Mouse (Mus musculus) limb, embryonic 11.5 days (tissue): ENCODE results near the gene Dpf3. TPM values are rescaled to one million over a fixed set of nuclear protein-coding genes. Genes with fewer than 3 reads are reported as not detected.

Source experiments
- ATAC-seq: fragments of 200-750 bp; cut with Nextera tagmentation; 2 replicates; pipeline ENCODE4 v1.8.0; 2017; ENCODE audit warnings: low read depth; ENCODE audit not compliant: insufficient number of reproducible peaks, low FRiP score, low TSS enrichment
- DNase-seq: peaks from one replicate; pipeline ENCODE4 v3.0.0-alpha.2; 2015; ENCODE audit warnings: low spot score
- H3K27ac ChIP-seq: fragments of 300-500 bp; sonication (generic); replicated peaks from 2 replicates; pipeline ENCODE4 v1.5.1; 2014; ENCODE audit warnings: low read depth, mild to moderate bottlenecking, low read length
- H3K27me3 ChIP-seq: fragments of 300-500 bp; sonication (generic); 2 replicates; pipeline ENCODE4 v1.6.1; 2014; ENCODE audit warnings: mild to moderate bottlenecking, low read length, mixed read lengths; ENCODE audit not compliant: control insufficient read depth, insufficient read depth
- H3K36me3 ChIP-seq: fragments of 300-500 bp; sonication (generic); 2 replicates; pipeline ENCODE4 v1.6.1; 2014; ENCODE audit warnings: mild to moderate bottlenecking, low read length, moderate library complexity, mixed read lengths; ENCODE audit not compliant: control insufficient read depth, insufficient read depth
- H3K4me1 ChIP-seq: fragments of 300-500 bp; sonication (generic); 2 replicates; pipeline ENCODE4 v1.6.1; 2014; ENCODE audit warnings: low read length, mixed read lengths; ENCODE audit not compliant: control insufficient read depth, insufficient read depth
- H3K4me2 ChIP-seq: fragments of 300-500 bp; sonication (generic); 2 replicates; pipeline ENCODE4 v1.6.1; 2014; ENCODE audit warnings: low read depth, mild to moderate bottlenecking, moderate library complexity; ENCODE audit not compliant: severe bottlenecking
- H3K4me3 ChIP-seq: fragments of 300-500 bp; sonication (generic); 2 replicates; pipeline ENCODE4 v1.5.1; 2014; ENCODE audit warnings: low read depth, low read length
- H3K9ac ChIP-seq: fragments of 300-500 bp; sonication (generic); 2 replicates; pipeline ENCODE4 v1.6.1; 2014; ENCODE audit warnings: mild to moderate bottlenecking, low read length
- H3K9me3 ChIP-seq: fragments of 300-500 bp; sonication (generic); 2 replicates; pipeline ENCODE4 v1.6.1; 2016; ENCODE audit warnings: low read length; ENCODE audit not compliant: control insufficient read depth
- WGBS: fragments of 180-500 bp; shearing (Covaris S2); extraction: QIAGEN DNeasy Blood & Tissue Kit; methylation state at CpG from one replicate; pipeline ENCODE4 v1.1.7; 2014; 5-methylcytosine and 5-hydroxymethylcytosine counted together
- polyA plus RNA-seq: library from polyadenylated mRNA; unstranded; fragments of >200 nt; fragmentation: Nextera tagmentation; extraction: Ambion mirVana; gene quantifications from 2 replicates; pipeline ENCODE4 v1.2.1, GENCODE M21; 2014

Dpf3 gene
- polyA plus RNA-seq, 1 experiment from 2014 or later = 3.6 TPM

DNA sequence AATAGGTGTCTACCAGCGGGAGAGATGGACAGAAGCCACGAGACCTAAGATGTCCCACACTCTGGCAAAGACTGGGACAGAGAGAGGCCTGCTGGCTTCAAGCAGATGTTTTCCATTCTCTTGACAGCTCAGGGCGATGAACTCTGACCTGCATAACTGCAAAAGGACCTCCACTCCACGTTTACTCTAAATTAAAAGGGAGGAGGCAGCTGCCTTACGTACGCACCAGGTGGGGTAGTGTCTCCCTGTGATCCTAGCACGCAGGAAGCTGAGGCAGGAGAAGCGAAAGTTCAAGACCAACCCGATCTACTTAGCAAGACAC is 8.4 kb upstream of the Dpf3 start:
- H3K36me3 ChIP-seq = no peaks in the 10 kb centered on the region; the same call in 1 of the 2 replicates
- no peak overlapping the region for H3K4me3 ChIP-seq
- no peak overlapping the region for H3K9ac ChIP-seq
- ATAC-seq = no peak
- no peak for DNase-seq
- H3K27me3 ChIP-seq = no peaks in the 10 kb centered on the region
- H3K4me1 ChIP-seq = peaks cover 5% of the 10 kb centered on the region
- no peak overlapping the region for H3K4me2 ChIP-seq
- H3K27ac ChIP-seq = no peak overlapping the region
- 32% methylated on average over 9 of the region's 9 CpGs for WGBS
- H3K9me3 ChIP-seq = no peaks in the 10 kb centered on the region

- no peak overlapping the region for H3K27ac ChIP-seq
- H3K4me3 ChIP-seq = no peak overlapping the region
- H3K4me2 ChIP-seq = no peak overlapping the region
- H3K36me3 ChIP-seq = no peaks in the 10 kb centered on the region; the same call in 1 of the 2 replicates
- ATAC-seq = no peak
- no peaks in the 10 kb centered on the region for H3K27me3 ChIP-seq
- WGBS = 69% methylated on average over 4 of the region's 4 CpGs
- DNase-seq = no peak
- no peak overlapping the region for H3K9ac ChIP-seq
- H3K4me1 ChIP-seq = peaks cover 4% of the 10 kb centered on the region
- H3K9me3 ChIP-seq = no peaks in the 10 kb centered on the region
Observed at GRCm38 (mm10) chr12:83495248-83495960, 7.9 kb upstream of the Dpf3 start.

GRCm38 (mm10) chr12:83494196-83494595 is 6.7 kb upstream of the Dpf3 start:
- no peak overlapping the region for H3K4me2 ChIP-seq
- DNase-seq (no peak), ATAC-seq (no peak)
- no peaks in the 10 kb centered on the region; the same call in 1 of the 2 replicates for H3K36me3 ChIP-seq
- WGBS = 94% methylated on average over 9 of the region's 9 CpGs
- H3K27me3 ChIP-seq = no peaks in the 10 kb centered on the region
- no peak overlapping the region for H3K27ac ChIP-seq
- no peak overlapping the region for H3K4me3 ChIP-seq
- H3K9ac ChIP-seq = no peak overlapping the region
- H3K4me1 ChIP-seq = no peaks in the 10 kb centered on the region
- H3K9me3 ChIP-seq = no peaks in the 10 kb centered on the region

GRCm38 (mm10) chr12:83492808-83493207 is 5.3 kb upstream of the Dpf3 start:
- H3K4me3 ChIP-seq = no peak overlapping the region
- H3K9me3 ChIP-seq = no peaks in the 10 kb centered on the region
- no peak overlapping the region for H3K27ac ChIP-seq
- H3K9ac ChIP-seq = no peak overlapping the region
- DNase-seq (no peak), ATAC-seq (no peak)
- 84% methylated on average over 3 of the region's 3 CpGs for WGBS
- no peaks in the 10 kb centered on the region for H3K27me3 ChIP-seq
- H3K4me2 ChIP-seq = no peak overlapping the region
- H3K4me1 ChIP-seq = peaks cover 6% of the 10 kb centered on the region; the same call in 1 of the 2 replicates
- no peaks in the 10 kb centered on the region; the same call in 1 of the 2 replicates for H3K36me3 ChIP-seq

DNA sequence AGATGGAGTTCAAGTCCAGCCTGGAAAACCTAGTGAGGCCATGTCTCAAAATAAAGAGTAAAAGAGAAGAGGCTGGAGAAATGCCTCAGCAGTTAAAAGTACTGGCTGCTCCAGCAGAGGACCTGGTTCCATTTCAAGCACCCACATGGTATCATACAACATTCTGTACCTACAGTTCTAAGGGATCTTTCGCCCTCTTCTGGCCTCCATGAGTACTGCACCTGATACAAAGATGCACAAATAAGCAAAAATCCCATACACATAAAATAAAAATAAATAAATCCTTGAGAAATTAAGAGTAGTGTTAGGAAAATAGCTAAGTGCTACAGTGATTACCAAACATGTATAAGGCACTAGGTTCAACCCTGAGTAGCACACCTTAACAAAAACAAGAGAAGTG is 4.1 kb upstream of the Dpf3 start:
- peaks cover 6% of the 10 kb centered on the region; the same call in 1 of the 2 replicates for H3K4me1 ChIP-seq
- DNase-seq (no peak), ATAC-seq (no peak)
- H3K27ac ChIP-seq = no peak overlapping the region
- 0 out of 2 replicates have a peak, but pooled peaks cover under 1% of the 10 kb centered on the region for H3K27me3 ChIP-seq
- H3K4me2 ChIP-seq = no peak overlapping the region
- 64% methylated on average over 1 of the region's 1 CpGs for WGBS
- H3K36me3 ChIP-seq = no peaks in the 10 kb centered on the region; the same call in 1 of the 2 replicates
- H3K9me3 ChIP-seq = no peaks in the 10 kb centered on the region
- H3K9ac ChIP-seq = no peak overlapping the region
- no peak overlapping the region for H3K4me3 ChIP-seq

- Histone ChIP-seq H3K27me3 (peaks cover 13% of the 10 kb centered on the region; the same call in 1 of the 2 replicates), H3K36me3 (no peaks in the 10 kb centered on the region; the same call in 1 of the 2 replicates), H3K4me3 (no peak overlapping the region), H3K27ac (no peak overlapping the region), H3K9ac (no peak overlapping the region), H3K9me3 (no peaks in the 10 kb centered on the region), H3K4me2 (no peak overlapping the region), H3K4me1 (peaks cover 14% of the 10 kb centered on the region)
- DNase-seq (no peak), ATAC-seq (no peak)
- WGBS = 37% methylated on average over 2 of the region's 2 CpGs
Observed at GRCm38 (mm10) chr12:83489748-83490147, 2.2 kb upstream of the Dpf3 start.

- Histone ChIP-seq H3K36me3 (no peaks in the 10 kb centered on the region; the same call in 1 of the 2 replicates), H3K4me3 (peak overlapping the region; percentile 68), H3K4me2 (peak overlapping the region; percentile 99), H3K27ac (no peak overlapping the region), H3K9ac (no peak overlapping the region), H3K9me3 (no peaks in the 10 kb centered on the region), H3K4me1 (peaks cover 14% of the 10 kb centered on the region), H3K27me3 (peaks cover 20% of the 10 kb centered on the region)
- WGBS = under 1% methylated on average over 29 of the region's 29 CpGs
- ATAC-seq = no peak
- peak; percentile 40 for DNase-seq
Observed at GRCm38 (mm10) chr12:83488211-83488941, 860 bp upstream of the Dpf3 start.

DNA sequence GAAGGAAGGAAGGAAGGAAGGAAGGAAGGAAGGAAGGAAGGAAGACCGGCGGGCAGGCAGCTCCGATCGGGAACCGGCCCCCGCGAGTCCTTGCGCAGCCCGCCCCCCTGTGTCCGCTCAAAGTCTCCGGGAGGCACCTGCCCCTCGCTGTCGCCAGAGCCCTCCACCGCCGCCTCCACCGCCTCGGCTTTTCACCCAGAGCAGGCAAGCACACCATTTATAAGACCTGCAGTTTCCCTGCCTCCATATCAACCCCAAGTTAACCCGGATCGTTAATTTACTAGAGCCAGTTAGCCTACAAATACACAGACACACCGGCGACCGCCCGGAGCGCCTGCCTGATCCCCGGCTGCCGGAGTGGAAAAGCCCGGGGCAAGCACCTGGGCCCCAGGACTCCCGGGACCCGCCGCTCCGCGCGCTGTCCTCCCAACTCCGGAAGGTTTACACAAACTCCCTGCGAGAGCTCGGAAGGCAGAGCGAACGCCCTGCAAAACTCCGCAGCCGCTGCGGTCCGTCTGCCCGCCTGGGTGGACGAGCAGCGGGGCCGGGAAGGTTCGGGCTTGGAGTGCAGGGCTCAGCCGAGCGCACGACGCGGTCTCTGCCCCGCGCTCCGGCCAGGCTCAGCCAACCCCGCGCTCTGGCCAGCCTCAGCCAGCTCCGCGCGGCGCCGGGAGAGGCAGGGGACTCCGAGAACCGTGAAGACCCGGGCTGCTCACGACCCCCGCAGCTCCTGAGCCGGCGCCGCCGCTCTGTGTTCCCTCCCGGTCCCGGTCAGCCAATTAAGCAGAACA is 650 bp downstream of the Dpf3 start:
- peak overlapping the region; percentile 68 for H3K4me3 ChIP-seq
- peaks cover 14% of the 10 kb centered on the region for H3K4me1 ChIP-seq
- ATAC-seq (peak; percentile 42; the same call in 1 of the 2 replicates), DNase-seq (peak; percentile 77)
- H3K36me3 ChIP-seq = no peaks in the 10 kb centered on the region; the same call in 1 of the 2 replicates
- peaks cover 20% of the 10 kb centered on the region for H3K27me3 ChIP-seq
- H3K4me2 ChIP-seq = peak overlapping the region; percentile 99
- peak overlapping the region; percentile 48 for H3K9ac ChIP-seq
- WGBS = under 1% methylated on average over 73 of the region's 73 CpGs
- H3K27ac ChIP-seq = peak overlapping the region; percentile 62; the same call in 1 of the 2 replicates
- H3K9me3 ChIP-seq = no peaks in the 10 kb centered on the region
